Mouse (Mus musculus) adipocyte (in vitro differentiated cells): ENCODE measurements around the gene Smyd5.
A peak's percentile ranks its signal among the peaks of the same experiment; 100 is the strongest.

Experiments
- DNase-seq: peaks from one replicate; pipeline ENCODE4 v3.0.0-alpha.2; 2016; ENCODE audit warnings: low spot score

The Smyd5 gene

GRCm38 (mm10) chr6:85431842-85432431 is at the start of gene Smyd5:
Gene Smyd5, plus strand, starts transcription at chr6:85431989.
- peak; percentile 85 for DNase-seq

GRCm38 (mm10) chr6:85382791-85383190 is 49.0 kb upstream of the Smyd5 start:
- no peak for DNase-seq

GRCm38 (mm10) chr6:85388608-85389007 is 43.2 kb upstream of the Smyd5 start:
- DNase-seq: no peak

- peak; percentile 83 for DNase-seq
These were observed 40.0 kb upstream of the Smyd5 start for GRCm38 (mm10) chr6:85391803-85392202.

- DNase-seq: no peak
These were observed 36.4 kb upstream of the Smyd5 start for GRCm38 (mm10) chr6:85395360-85395759.

GRCm38 (mm10) chr6:85397165-85397564 is 34.6 kb upstream of the Smyd5 start:
- peak; percentile 67 for DNase-seq

GRCm38 (mm10) chr6:85399715-85400114 is 32.1 kb upstream of the Smyd5 start:
- no peak for DNase-seq

- DNase-seq: no peak
These were observed 29.2 kb upstream of the Smyd5 start for GRCm38 (mm10) chr6:85402613-85403012.

- DNase-seq: no peak
These were observed 28.8 kb upstream of the Smyd5 start for GRCm38 (mm10) chr6:85403039-85403438.

GRCm38 (mm10) chr6:85409003-85409402 is 22.8 kb upstream of the Smyd5 start:
- DNase-seq: no peak

GRCm38 (mm10) chr6:85410771-85411273 is 21.0 kb upstream of the Smyd5 start:
- DNase-seq: peak; percentile 73

- no peak for DNase-seq
These were observed 16.0 kb upstream of the Smyd5 start for GRCm38 (mm10) chr6:85415829-85416228.

- DNase-seq: no peak
These were observed 12.6 kb upstream of the Smyd5 start for GRCm38 (mm10) chr6:85419150-85419549.

GRCm38 (mm10) chr6:85423836-85424379 is 7.9 kb upstream of the Smyd5 start, which contains the start of gene Noto:
Gene Noto, plus strand, starts transcription at chr6:85423886.
- DNase-seq: no peak

GRCm38 (mm10) chr6:85431274-85431841 is 431 bp upstream of the Smyd5 start:
- no peak for DNase-seq

GRCm38 (mm10) chr6:85433865-85434264 is 2.1 kb downstream of the Smyd5 start:
- DNase-seq: no peak

GRCm38 (mm10) chr6:85436204-85436603 is 4.4 kb downstream of the Smyd5 start:
- no peak for DNase-seq

GRCm38 (mm10) chr6:85436631-85437030 is 4.8 kb downstream of the Smyd5 start:
- no peak for DNase-seq

GRCm38 (mm10) chr6:85441142-85441541 is 9.4 kb downstream of the Smyd5 start:
- DNase-seq: no peak

- DNase-seq: no peak
These were observed 11.9 kb downstream of the Smyd5 start for GRCm38 (mm10) chr6:85443488-85444233.

GRCm38 (mm10) chr6:85444266-85444965 is 12.6 kb downstream of the Smyd5 start:
- DNase-seq: peak; percentile 53

- DNase-seq: no peak
These were observed 13.5 kb downstream of the Smyd5 start for GRCm38 (mm10) chr6:85445286-85445685.
